Mouse (Mus musculus): Measurements from ENCODE around the gene Osm. TPM values are rescaled to one million over a fixed set of nuclear protein-coding genes. Genes with fewer than 3 reads are reported as not detected.

Gene Osm
- polyA plus RNA-seq, 1 experiment from 2014 or later, result not detected

Other genes starting within 250 kb of the Osm start
- not detected in 2 replicates for gene Sec14l4, start 205.0 kb upstream of the Osm start, polyA plus RNA-seq (2014; fragmentation: Nextera tagmentation; extraction: Ambion mirVana)
- gene Sec14l3, start 171.6 kb upstream of the Osm start, polyA plus RNA-seq (2014; fragmentation: Nextera tagmentation; extraction: Ambion mirVana), result not detected in 2 replicates
- gene Mtfp1, start 141.0 kb upstream of the Osm start, polyA plus RNA-seq (2014; fragmentation: Nextera tagmentation; extraction: Ambion mirVana), result 11.5 and 15.9 TPM in 2 replicates
- 1.1 and 1.2 TPM in 2 replicates for gene Sec14l2, start 113.0 kb upstream of the Osm start, polyA plus RNA-seq (2014; fragmentation: Nextera tagmentation; extraction: Ambion mirVana)
- gene Rnf215, start 101.2 kb upstream of the Osm start, polyA plus RNA-seq (2014; fragmentation: Nextera tagmentation; extraction: Ambion mirVana), result 21.0 and 28.3 TPM in 2 replicates
- 4.3 and 6.8 TPM in 2 replicates for gene Ccdc157, start 76.1 kb upstream of the Osm start, polyA plus RNA-seq (2014; fragmentation: Nextera tagmentation; extraction: Ambion mirVana)
- 55.7 and 72.5 TPM in 2 replicates for gene Sf3a1, start 76.1 kb upstream of the Osm start, polyA plus RNA-seq (2014; fragmentation: Nextera tagmentation; extraction: Ambion mirVana)
- gene Tbc1d10a, start 49.6 kb upstream of the Osm start, polyA plus RNA-seq (2014; fragmentation: Nextera tagmentation; extraction: Ambion mirVana), result 28.8 and 29.7 TPM in 2 replicates
- gene Castor1, start 18.2 kb upstream of the Osm start, polyA plus RNA-seq (2014; fragmentation: Nextera tagmentation; extraction: Ambion mirVana), result 2.7 and 5.3 TPM in 2 replicates
- not detected in 2 replicates for gene Lif, start 21.1 kb downstream of the Osm start, polyA plus RNA-seq (2014; fragmentation: Nextera tagmentation; extraction: Ambion mirVana)
- gene Hormad2, start 204.7 kb downstream of the Osm start, polyA plus RNA-seq (2014; fragmentation: Nextera tagmentation; extraction: Ambion mirVana), result 0.16 and 0.21 TPM in 2 replicates

Measured in kidney, embryonic 14.5 days (tissue).